Mouse (Mus musculus): ENCODE measurements around the gene Myo18b. TPM values are rescaled to one million over a fixed set of nuclear protein-coding genes. Genes with fewer than 3 reads are reported as not detected.
A peak's percentile ranks its signal among the peaks of the same experiment; 100 is the strongest.

Myo18b gene
- polyA plus RNA-seq, 1 experiment from 2014 or later, result 0.40 TPM

DNA sequence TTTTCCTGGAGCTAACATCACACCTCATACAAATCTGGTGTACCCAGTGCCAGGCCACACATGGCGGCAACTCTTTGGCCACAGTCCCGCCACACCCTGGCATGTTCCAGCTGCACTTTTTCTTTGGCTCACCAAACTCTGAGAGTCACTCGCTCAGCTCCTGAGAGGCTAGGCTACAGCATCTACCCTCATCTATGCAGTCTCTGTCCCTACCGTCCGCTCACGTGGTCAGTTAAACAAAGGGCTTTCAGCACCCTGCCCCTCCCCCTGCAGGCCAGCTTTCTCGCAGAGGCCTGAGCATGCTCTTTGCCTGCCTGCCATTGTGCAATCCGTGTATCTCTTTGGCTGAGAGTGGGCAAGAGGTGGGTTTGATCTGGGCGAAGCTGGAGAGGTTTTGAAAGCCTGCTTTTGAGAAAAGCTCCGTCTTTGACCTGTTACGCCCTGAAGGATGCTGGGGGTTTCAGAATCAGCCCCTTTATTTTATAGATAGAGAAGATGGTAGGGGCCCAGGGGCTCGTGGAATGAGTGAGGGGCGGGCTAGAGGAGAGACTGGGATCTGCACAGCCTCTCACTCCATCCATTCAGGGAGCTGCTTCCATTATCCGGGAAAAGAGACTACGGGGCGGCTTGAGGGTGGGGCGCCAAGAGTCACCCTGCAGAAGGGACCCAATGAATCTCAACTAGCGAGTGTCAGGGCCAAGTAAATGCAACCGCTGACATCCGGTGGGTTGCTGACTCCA, 252.5 kb downstream of the Myo18b start:
- Histone ChIP-seq H3K36me3 (ENCODE audit: control insufficient read depth, insufficient read depth, low read length) (no peaks in the 10 kb centered on the region), H3K4me2 (ENCODE audit: low read depth, low read length) (no peak overlapping the region), H3K27ac (ENCODE audit: low read length) (no peak overlapping the region), H3K9ac (ENCODE audit: low read depth, low read length) (no peak overlapping the region), H3K9me3 (ENCODE audit: control insufficient read depth, low read length) (0 out of 2 replicates have a peak, but pooled peaks cover 4% of the 10 kb centered on the region), H3K4me1 (ENCODE audit: control insufficient read depth, insufficient read depth, low read length) (0 out of 2 replicates have a peak, but pooled peaks cover 3% of the 10 kb centered on the region), H3K4me3 (ENCODE audit: low read length) (no peak overlapping the region), H3K27me3 (replicated peaks; ENCODE audit: control insufficient read depth, insufficient read depth, low read length) (no peaks in the 10 kb centered on the region)
- no peak for ATAC-seq
- WGBS, result 46% methylated on average over 20 of the region's 20 CpGs

GRCm38 (mm10) chr5:112642731-112643130, 253.4 kb downstream of the Myo18b start:
- H3K27me3 ChIP-seq (replicated peaks; ENCODE audit: control insufficient read depth, insufficient read depth, low read length), result no peaks in the 10 kb centered on the region
- H3K4me2 ChIP-seq (ENCODE audit: low read depth, low read length), result no peak overlapping the region
- H3K27ac ChIP-seq (ENCODE audit: low read length), result no peak overlapping the region
- H3K4me1 ChIP-seq (ENCODE audit: control insufficient read depth, insufficient read depth, low read length), result 0 out of 2 replicates have a peak, but pooled peaks cover 3% of the 10 kb centered on the region
- no peak for ATAC-seq
- H3K9ac ChIP-seq (ENCODE audit: low read depth, low read length), result no peak overlapping the region
- WGBS, result 58% methylated on average over 10 of the region's 10 CpGs
- H3K36me3 ChIP-seq (ENCODE audit: control insufficient read depth, insufficient read depth, low read length), result no peaks in the 10 kb centered on the region
- no peak overlapping the region for H3K4me3 ChIP-seq (ENCODE audit: low read length)
- 0 out of 2 replicates have a peak, but pooled peaks cover 4% of the 10 kb centered on the region for H3K9me3 ChIP-seq (ENCODE audit: control insufficient read depth, low read length)

- H3K9ac ChIP-seq (ENCODE audit: low read depth, low read length), result no peak overlapping the region
- H3K9me3 ChIP-seq (ENCODE audit: control insufficient read depth, low read length), result 0 out of 2 replicates have a peak, but pooled peaks cover 4% of the 10 kb centered on the region
- H3K4me2 ChIP-seq (ENCODE audit: low read depth, low read length), result no peak overlapping the region
- 0 out of 2 replicates have a peak, but pooled peaks cover 3% of the 10 kb centered on the region for H3K4me1 ChIP-seq (ENCODE audit: control insufficient read depth, insufficient read depth, low read length)
- no peaks in the 10 kb centered on the region for H3K27me3 ChIP-seq (replicated peaks; ENCODE audit: control insufficient read depth, insufficient read depth, low read length)
- no peak overlapping the region for H3K4me3 ChIP-seq (ENCODE audit: low read length)
- H3K36me3 ChIP-seq (ENCODE audit: control insufficient read depth, insufficient read depth, low read length), result no peaks in the 10 kb centered on the region
- no peak for ATAC-seq
- H3K27ac ChIP-seq (ENCODE audit: low read length), result no peak overlapping the region
Observed at GRCm38 (mm10) chr5:112641770-112642169, 254.4 kb downstream of the Myo18b start.

- 0 out of 2 replicates have a peak, but pooled peaks cover 4% of the 10 kb centered on the region for H3K9me3 ChIP-seq (ENCODE audit: control insufficient read depth, low read length)
- 14% methylated on average over 20 of the region's 20 CpGs for whole genome bisulfite sequencing
- H3K27ac ChIP-seq (ENCODE audit: low read length), result no peak overlapping the region
- 0 out of 2 replicates have a peak, but pooled peaks cover 3% of the 10 kb centered on the region for H3K4me1 ChIP-seq (ENCODE audit: control insufficient read depth, insufficient read depth, low read length)
- H3K4me3 ChIP-seq (ENCODE audit: low read length), result no peak overlapping the region
- 0 out of 2 replicates have a peak overlapping the region, but pooled peaks have one; percentile 16 for H3K4me2 ChIP-seq (ENCODE audit: low read depth, low read length)
- H3K27me3 ChIP-seq (replicated peaks; ENCODE audit: control insufficient read depth, insufficient read depth, low read length), result no peaks in the 10 kb centered on the region
- ATAC-seq, result no peak
- H3K36me3 ChIP-seq (ENCODE audit: control insufficient read depth, insufficient read depth, low read length), result no peaks in the 10 kb centered on the region
- H3K9ac ChIP-seq (ENCODE audit: low read depth, low read length), result peak overlapping the region; percentile 14; the same call in 1 of the 2 replicates
Observed at GRCm38 (mm10) chr5:112641131-112641530, 255.0 kb downstream of the Myo18b start.

- Histone ChIP-seq H3K27me3 (replicated peaks; ENCODE audit: control insufficient read depth, insufficient read depth, low read length) (no peaks in the 10 kb centered on the region), H3K27ac (ENCODE audit: low read length) (no peak overlapping the region), H3K9ac (ENCODE audit: low read depth, low read length) (no peak overlapping the region), H3K36me3 (ENCODE audit: control insufficient read depth, insufficient read depth, low read length) (no peaks in the 10 kb centered on the region), H3K4me2 (ENCODE audit: low read depth, low read length) (0 out of 2 replicates have a peak overlapping the region, but pooled peaks have one; percentile 16), H3K4me1 (ENCODE audit: control insufficient read depth, insufficient read depth, low read length) (0 out of 2 replicates have a peak, but pooled peaks cover 3% of the 10 kb centered on the region), H3K9me3 (ENCODE audit: control insufficient read depth, low read length) (0 out of 2 replicates have a peak, but pooled peaks cover 4% of the 10 kb centered on the region), H3K4me3 (ENCODE audit: low read length) (no peak overlapping the region)
- ATAC-seq, result peak; percentile 55; the same call in 1 of the 2 replicates
- 22% methylated on average over 13 of the region's 13 CpGs for WGBS
Observed at GRCm38 (mm10) chr5:112640651-112641050, 255.5 kb downstream of the Myo18b start.

Other genes starting within 250 kb of the Myo18b start
- 10.6 and 11.9 TPM in 2 replicates for gene Grk3, start 119.4 kb upstream of the Myo18b start, polyA plus RNA-seq (2015; fragmentation: Nextera tagmentation; extraction: Ambion mirVana)
- not detected in 2 replicates for gene Crybb2, start 173.8 kb upstream of the Myo18b start, polyA plus RNA-seq (2015; fragmentation: Nextera tagmentation; extraction: Ambion mirVana)
- gene Crybb3, start 185.2 kb upstream of the Myo18b start, polyA plus RNA-seq (2015; fragmentation: Nextera tagmentation; extraction: Ambion mirVana), result 0.35 and 0.56 TPM in 2 replicates